Mouse (Mus musculus): ENCODE measurements at regions not wholly inside any gene's neighbourhood (a gene's known extent, or its start where the extent isn't known, plus 50 kb on each side); places are given as distances from the start of the nearest gene placed in this dataset.

DNA sequence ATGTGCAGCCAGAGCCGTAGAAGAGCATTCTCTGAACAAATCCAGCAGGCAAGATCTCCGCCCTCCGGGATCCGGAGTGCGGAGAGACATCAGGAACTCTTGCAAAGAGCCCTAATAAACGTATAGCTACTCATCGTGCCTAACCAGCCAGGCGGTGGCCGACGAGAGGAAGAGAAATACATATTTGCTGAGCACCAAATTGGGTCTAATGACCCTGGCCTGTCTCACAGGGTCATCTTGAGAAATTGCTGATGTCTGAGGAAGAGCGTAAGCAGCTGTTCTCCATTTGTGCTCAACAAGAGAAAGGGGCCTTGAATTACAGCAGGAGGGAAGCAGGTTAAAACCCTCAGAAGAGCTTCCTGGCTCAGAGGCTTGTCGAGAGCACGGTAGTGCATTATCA is 92.8 kb upstream of the Zfp703 start:
- DNase-seq (ENCODE audit: low spot score), result no peak

DNA sequence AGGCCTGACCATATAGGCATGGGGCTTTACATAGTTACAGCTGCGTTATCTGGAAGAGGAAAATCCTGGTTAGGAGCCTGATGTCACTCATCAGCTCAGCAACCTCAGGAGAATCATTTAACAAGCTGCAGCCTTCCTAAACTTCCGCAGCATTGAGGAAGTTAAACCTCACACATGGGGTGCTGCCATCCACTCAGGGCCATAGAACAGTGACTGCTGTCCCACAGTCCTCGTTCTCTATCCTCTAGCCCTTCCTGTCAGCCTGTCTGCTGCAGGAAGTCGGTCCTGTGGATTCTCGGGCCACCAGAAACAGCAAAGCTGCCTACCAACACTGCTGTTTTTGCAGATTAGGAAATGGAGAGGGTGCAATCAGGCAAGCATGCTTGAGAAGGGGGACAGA is 91.8 kb upstream of the Zfp703 start:
- DNase-seq (ENCODE audit: low spot score), result no peak

DNA sequence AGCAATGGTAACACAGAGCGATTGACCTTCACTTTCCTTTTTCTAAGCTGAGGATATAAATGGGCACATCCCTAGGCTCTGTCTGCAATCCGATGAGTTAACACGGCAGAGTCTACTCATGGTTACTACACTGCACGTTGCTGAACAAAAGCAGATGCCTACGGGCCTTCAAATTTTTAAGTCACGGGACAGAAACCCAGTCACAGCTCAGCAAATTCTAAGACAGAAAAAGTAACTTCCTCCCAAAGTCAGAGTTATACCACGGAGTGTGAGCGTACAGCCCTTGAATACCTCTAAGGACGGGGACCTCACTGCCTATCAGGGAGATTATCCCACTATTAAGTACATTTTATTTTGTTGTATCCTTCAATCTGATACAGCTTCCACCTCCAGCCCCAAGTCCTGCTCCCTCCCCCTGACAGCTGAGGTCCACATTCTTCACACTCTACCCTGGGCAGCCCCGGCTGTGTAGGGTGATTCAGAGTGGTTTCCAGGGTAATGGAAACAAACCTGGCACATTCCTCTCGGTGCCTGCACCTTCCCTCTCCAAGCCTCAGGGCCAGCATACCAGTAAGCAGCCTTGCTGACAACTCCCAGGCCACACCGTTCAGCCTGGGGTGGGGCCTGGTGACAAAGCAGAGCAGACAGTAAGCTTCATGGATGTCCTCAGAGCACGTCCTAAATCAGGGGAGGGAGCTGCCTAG is 90.2 kb upstream of the Zfp703 start:
- no peak for DNase-seq (ENCODE audit: low spot score)

DNA sequence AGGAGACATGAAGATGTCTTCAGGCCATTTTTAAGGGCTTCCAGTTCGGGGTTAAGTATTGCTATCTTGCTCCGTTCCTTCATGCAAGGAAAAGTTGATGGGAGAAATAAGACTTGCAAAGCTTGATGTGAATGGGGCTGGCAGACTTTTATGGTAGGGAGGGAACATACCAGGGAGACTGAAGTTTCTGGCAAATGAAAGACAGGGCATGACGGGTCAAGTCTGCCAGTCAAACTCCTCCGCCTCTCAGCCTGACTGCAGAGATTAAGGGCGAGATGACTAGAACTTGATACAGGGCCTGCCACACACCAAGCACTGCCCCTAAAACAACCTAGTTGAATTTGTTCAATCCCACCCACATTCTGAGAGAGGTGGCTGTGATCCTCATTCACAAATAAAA is 89.6 kb upstream of the Zfp703 start:
- DNase-seq (ENCODE audit: low spot score), result no peak

DNA sequence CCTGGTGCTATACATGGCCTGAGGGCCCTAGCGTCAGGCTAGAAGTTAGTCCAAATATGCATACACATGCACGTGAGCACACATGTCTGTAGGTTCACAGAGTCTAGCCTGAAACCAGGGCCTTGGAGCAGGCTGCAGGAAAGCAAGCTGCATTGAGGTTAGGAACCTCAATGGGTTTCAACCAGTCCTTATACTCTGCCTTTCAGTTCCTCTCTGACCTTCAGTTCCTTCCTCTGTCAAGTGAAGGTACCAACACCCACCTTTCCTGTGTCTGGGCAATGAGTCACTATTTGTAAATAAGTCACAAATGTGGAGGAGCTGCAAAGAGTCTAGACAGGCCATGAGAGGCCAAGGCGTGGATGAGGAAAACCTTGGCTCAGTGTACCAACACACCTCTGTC is 89.1 kb upstream of the Zfp703 start:
- DNase-seq (ENCODE audit: low spot score), result no peak

GRCm38 (mm10) chr8:26891881-26892280 is 85.2 kb upstream of the Zfp703 start:
- no peak for DNase-seq (ENCODE audit: low spot score)

GRCm38 (mm10) chr8:26892380-26892779 is 84.7 kb upstream of the Zfp703 start:
- no peak for DNase-seq (ENCODE audit: low spot score)

GRCm38 (mm10) chr8:26895867-26896266 is 81.3 kb upstream of the Zfp703 start:
- DNase-seq (ENCODE audit: low spot score), result no peak

DNA sequence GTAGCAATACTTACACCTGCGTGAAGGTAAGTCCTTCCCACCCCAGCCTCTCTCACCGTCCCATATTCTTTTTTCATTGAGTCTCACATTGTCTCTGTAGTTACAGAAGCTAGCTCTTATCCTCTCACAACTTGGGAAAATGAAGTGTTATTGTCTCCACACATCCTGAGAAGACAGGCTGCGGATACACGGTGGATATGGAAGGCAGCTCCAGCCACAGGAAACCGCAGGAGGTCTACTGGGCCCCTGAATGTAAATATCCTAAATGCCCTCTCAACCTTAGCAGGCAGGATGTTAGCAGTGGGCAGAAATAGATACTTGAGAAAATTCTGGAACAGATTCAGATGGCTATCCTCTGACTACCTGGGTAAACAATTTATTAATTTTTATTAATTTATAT is 73.8 kb upstream of the Zfp703 start:
- no peak for DNase-seq (ENCODE audit: low spot score)

- no peak for DNase-seq (ENCODE audit: low spot score)
Measured at GRCm38 (mm10) chr8:26906257-26906656, 70.9 kb upstream of the Zfp703 start.

DNA sequence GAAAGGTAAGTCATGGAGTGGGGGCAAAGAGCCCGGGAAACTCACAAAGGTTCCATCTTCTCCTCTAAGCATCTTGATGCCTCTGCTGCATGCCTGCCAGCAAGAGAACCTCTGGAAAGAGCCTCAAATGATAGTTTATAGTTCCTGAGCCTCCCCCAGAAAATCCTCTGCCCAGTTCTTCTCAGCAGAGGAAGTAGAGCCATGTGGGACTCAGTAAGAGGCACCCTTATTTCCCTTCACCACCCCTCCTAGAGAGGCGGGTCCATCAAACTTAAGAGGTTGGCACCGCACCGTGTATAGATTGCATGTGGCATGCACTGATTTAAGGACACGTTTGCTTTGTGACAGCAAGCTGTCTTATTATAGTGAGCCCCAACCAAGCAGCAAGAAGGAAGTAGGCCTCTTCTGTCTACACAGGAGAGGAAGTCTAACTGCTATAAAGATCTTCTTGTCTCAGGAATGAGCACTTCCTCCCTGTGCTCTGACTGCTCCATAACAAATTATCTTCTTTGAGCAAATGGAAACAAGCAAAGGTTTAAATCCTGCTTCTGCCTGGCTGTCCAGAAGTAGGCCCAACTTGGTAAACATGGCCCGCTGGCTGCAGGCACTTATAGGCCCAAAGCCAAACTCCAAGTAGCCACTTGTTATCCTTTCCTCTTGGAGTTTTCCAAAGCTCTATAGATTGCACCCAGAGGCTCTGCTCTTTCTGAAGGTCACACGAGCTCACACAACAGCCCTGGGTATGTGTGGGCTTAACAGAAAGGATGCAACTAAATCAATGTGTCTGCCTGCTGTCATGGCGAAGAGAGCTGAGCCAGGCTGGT is 69.6 kb upstream of the Zfp703 start:
- no peak for DNase-seq (ENCODE audit: low spot score)

GRCm38 (mm10) chr8:26910186-26910585 is 66.9 kb upstream of the Zfp703 start:
- DNase-seq (ENCODE audit: low spot score), result no peak

- DNase-seq (ENCODE audit: low spot score), result no peak
Measured at GRCm38 (mm10) chr8:26913562-26914529, 63.3 kb upstream of the Zfp703 start.

DNA sequence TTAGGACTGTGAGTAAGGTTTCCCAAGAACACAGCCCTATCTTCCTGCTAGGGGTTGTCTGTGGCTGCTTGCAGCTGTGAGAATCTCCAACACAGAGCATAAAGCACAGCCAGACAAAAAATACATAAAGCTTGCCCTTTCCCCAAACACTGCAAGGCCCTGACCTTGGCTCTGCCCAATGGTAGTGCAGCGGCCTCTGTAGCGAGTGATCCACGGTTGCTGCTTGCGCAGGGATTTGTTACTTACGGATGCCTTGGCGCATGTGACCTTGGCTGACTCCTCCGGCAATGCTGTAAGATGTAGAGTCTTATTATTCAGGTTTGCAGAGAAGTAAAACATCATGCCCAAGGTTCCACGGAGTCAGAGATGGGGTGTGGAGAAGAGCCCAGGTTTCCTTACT is 61.4 kb upstream of the Zfp703 start:
- no peak for DNase-seq (ENCODE audit: low spot score)

GRCm38 (mm10) chr8:26921531-26922177 is 55.5 kb upstream of the Zfp703 start:
- no peak for DNase-seq (ENCODE audit: low spot score)

- DNase-seq (ENCODE audit: low spot score), result no peak
Measured at GRCm38 (mm10) chr8:26922178-26922540, 55.0 kb upstream of the Zfp703 start.

GRCm38 (mm10) chr8:26923166-26923565 is 54.0 kb upstream of the Zfp703 start:
- no peak for DNase-seq (ENCODE audit: low spot score)
